18 mouse cellular contexts compared by ENCODE assay signal in genomic region chr17:14316536-14316935, GRCm38 (mm10). TPM values are rescaled to one million over a fixed set of nuclear protein-coding genes. Genes with fewer than 3 reads are reported as not detected.
DNase-seq lines count a peak whose midpoint lies in the region.
"Had no signal": no experiment of that assay in that cellular context is flagged by ENCODE, and none has a peak within 500 bp of the region (broad histone marks: within the 10 kb centered on the region; RNA-seq: fewer than 3 reads in every experiment).

No protein-coding gene starts in this region.

- no peaks in the 10 kb centered on the region for H3K36me3 ChIP-seq in heart, embryonic 10.5 days
- H3K36me3 ChIP-seq: embryonic facial prominence, embryonic 13.5 days; embryonic facial prominence, embryonic 15.5 days; forebrain, embryonic 10.5 days; forebrain, embryonic 12.5 days had no signal

- no peak overlapping the region for H3K4me3 ChIP-seq in heart, embryonic 10.5 days
- H3K4me3 ChIP-seq: embryonic facial prominence, embryonic 13.5 days; embryonic facial prominence, embryonic 15.5 days; erythroblast, embryonic 14.5 days; forebrain, embryonic 10.5 days; forebrain, embryonic 12.5 days had no signal

- peaks cover 79% of the 10 kb centered on the region for H3K27me3 ChIP-seq in heart, embryonic 10.5 days (ENCODE audit: insufficient read depth, poor library complexity, severe bottlenecking)
- H3K27me3 ChIP-seq: embryonic facial prominence, embryonic 13.5 days; embryonic facial prominence, embryonic 15.5 days; forebrain, embryonic 12.5 days had no signal

- peaks cover 8% of the 10 kb centered on the region; the same call in 1 of the 2 replicates for H3K4me1 ChIP-seq in heart, embryonic 10.5 days

- DNase-seq in heart, embryonic 10.5 days (ENCODE audit: low spot score): peak; percentile 66
- no peak for DNase-seq in heart, adult 9 months (ENCODE audit: low spot score in 2 of 2)
- DNase-seq in ovary, adult 18-20 months (ENCODE audit: low spot score): peak; percentile 54
- no peak for DNase-seq in ovary, postnatal 14 days (ENCODE audit: low spot score)
- DNase-seq: adrenal gland, adult 2 months; adrenal gland, postnatal 25 days; cerebellum, adult 11 months; cerebellum, adult 18-20 months; cerebellum, adult 8-10 months; cerebellum, adult 9-11 months; cerebellum, postnatal 14 days; cerebellum, postnatal 36 days; embryo, embryonic 11 days had no signal

- H3K27ac ChIP-seq in heart, embryonic 10.5 days: no peak overlapping the region
- H3K27ac ChIP-seq: embryonic facial prominence, embryonic 13.5 days; embryonic facial prominence, embryonic 15.5 days; forebrain, embryonic 10.5 days; forebrain, embryonic 12.5 days had no signal

- H3K9me3 ChIP-seq in heart, embryonic 10.5 days: no peaks in the 10 kb centered on the region
- H3K9me3 ChIP-seq: embryonic facial prominence, embryonic 13.5 days; embryonic facial prominence, embryonic 15.5 days; forebrain, embryonic 10.5 days; forebrain, embryonic 12.5 days had no signal

- 75% methylated on average over 7 of the region's 7 CpGs for WGBS in heart, embryonic 10.5 days

RNA-seq across cellular contexts. Expression of gene Smoc2, which starts 37.2 kb away (rescaled TPM):
- 9.6 and 31.5 TPM in 2 replicates for polyA plus RNA-seq in heart, embryonic 10.5 days (2016; fragmentation: Nextera tagmentation; extraction: Ambion mirVana)

Comparison
In these comparisons a context has a peak if more than half of its experiments do, and no peak if none do; other contexts are left out.
1. DNase-seq: peak in heart, embryonic 10.5 days (single experiment) and ovary, adult 18-20 months (single experiment); none in heart, adult 9 months (0 of 2) and ovary, postnatal 14 days (single experiment).